Mouse (Mus musculus): Measurements from ENCODE around the gene Zfp219.

The Zfp219 gene

DNA sequence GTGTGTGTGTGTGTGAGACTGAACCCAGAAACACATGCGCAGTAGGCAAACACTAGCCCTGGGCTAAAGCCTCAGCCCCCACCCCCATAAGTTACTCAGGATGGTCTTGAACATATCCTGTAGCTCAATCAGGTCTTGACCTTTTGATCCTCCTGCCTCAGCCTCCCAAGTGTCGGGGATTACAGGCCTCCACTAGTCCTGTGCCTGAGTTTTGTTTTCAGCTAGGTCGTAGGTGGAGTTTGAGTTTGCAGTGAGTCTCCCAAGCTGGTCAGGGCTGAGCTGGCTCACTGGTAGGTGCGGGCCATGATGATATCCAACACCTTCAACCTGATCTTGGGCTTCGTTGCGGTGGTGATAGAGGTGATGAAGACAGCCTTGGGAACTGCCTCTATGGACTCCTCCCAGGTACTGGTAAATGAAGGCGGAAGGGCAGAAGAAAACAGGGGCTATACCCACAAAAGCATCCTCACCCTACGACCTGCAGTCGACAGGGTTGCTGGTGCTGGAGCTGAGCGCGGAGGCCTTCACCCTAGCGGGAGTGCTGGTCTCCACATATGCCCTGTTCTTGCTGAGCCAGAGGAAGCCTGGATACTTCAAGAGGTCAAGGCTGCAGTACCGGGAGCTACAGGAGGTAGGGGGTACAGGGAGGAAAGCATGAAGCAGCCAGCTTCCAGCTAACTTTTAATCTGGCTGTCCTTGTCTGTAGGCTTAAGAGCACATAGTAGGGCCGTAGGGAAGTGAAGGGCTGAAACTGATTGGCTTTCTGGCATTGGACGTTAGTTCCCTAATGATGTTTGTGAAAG lies 2.1 kb downstream of the Zfp219 start:
- DNase-seq: peak; percentile 66

- DNase-seq: peak; percentile 55
Observed at GRCm38 (mm10) chr14:52017662-52018061, 2.9 kb downstream of the Zfp219 start.

DNA sequence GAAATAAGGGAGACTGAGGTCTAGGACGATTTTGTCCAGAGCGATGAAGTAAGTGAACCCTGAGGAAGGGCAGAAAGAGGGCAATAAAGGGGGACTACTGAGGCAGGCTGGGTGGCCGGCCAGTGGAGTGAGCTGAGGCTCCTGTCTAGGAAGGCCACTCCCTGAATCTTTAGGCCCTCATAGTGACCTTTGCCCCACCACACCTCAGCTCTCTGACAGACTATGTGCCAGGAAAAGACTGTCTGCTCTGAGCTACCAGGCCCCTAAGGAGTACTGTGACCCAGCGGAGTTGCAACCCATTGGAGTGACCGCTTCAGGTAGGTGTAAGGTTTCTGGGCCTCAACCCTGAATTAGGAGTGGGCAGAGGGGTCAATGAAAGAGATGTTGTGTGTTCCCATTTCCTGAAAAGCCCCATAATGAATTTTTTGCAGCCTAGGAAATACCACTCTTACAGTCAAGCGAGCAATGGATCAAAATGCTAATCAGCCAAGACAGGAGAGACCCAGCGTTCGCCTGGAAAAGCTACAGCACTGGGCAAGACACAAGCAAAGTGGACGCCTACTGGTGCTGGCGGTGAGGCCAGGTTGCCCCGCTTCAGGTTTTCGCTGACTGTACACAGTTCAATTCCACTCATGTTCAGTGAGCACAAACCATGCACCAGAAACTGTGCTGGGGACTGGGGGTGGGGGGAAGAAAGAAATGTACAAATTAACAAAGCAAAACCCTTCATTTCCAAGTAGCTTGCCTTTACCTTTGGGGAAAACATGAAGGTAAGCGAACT lies 3.7 kb downstream of the Zfp219 start:
- peak; percentile 51 for DNase-seq

DNA sequence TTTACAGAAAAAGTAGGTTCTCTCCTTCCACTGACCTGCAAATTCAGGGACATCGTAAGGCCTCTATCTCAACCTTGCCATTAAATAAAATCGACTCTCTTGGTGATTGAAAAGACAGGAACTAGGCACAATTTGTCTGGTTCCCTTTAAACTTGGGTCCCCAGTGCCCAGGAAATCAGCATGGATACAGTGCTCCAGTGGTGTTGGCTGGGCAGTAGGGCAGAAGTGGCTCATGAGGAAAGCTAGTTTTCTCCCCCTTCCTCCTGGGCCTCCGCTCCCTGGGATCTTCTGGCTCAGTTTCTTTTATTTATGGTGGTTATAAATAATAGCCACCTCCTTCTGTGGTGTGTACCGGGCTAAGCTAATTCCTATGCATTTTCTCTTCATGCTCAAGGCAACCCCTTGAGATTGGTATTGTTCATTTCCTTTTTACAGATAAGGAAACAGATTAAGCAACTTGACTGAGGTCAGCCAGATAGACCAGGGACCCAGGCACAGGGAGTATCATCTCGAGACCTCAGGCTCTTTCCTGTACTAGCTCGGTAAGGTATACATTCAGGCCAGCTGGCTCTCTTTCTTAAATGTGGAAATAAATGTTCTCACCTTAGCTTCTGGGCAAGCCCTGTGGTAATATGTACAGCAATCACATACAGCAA lies 5.0 kb downstream of the Zfp219 start, which contains the start of gene Tmem253:
Gene Tmem253 (plus strand): TSS at position 214 of the 656 bp plus-strand sequence.
- peak; percentile 36 for DNase-seq

- DNase-seq: peak; percentile 73
Observed at GRCm38 (mm10) chr14:52014761-52015311, 5.7 kb downstream of the Zfp219 start.

DNA sequence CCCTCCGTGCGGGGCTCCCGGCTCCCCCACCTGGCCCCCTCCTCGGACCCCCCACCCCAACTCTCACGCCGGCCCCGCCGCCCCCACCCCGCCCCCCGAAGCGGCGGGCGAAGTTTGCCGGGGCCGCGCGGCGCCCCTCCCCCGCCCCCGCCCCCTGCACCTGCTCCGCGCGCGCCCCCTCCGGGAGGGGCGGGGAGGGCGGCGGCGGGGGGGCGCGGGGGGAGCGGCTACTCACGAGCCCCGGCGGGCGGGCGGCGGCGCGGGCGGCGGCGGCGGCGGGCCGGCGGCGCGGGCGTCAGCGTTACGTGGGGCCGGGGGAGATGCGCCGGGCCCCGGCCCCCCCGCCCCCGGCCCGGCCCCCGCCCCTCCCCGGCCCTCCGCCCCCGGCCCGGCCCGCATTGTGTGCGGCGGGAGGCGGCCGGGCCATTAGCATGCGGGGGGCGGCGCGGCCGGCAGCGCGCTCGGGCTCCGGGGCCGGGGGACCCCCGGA lies 6.2 kb downstream of the Zfp219 start:
- DNase-seq: no peak

- DNase-seq: peak; percentile 79
Observed at GRCm38 (mm10) chr14:52013771-52014219, 6.7 kb downstream of the Zfp219 start.

DNA sequence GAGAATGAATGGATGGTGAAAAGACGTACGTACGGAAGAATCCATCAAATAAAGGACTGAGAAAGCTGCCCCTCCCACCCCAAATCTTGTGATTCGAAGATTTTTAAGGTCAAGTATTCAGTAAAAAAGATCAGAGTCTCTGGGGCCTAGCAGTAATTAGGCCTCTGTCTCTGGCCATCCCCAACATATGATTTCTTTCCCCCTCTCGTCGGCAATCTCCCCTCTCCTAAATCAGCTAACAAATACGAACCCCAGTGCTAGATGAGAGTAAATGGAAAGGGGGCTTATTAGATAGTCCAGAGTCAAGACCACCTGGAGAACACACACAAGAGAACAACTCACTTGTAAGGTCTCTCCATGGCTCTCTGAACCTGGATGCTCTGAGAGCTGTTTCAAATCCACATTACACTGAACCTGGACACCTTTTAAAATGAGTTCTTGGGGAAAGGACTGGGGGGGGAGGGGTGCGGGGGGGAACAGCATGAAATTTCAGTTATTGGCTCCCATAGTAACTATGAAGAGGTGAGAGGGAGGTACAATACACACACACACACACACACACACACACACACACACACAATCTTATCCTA lies 7.4 kb downstream of the Zfp219 start:
- DNase-seq: peak; percentile 42

DNA sequence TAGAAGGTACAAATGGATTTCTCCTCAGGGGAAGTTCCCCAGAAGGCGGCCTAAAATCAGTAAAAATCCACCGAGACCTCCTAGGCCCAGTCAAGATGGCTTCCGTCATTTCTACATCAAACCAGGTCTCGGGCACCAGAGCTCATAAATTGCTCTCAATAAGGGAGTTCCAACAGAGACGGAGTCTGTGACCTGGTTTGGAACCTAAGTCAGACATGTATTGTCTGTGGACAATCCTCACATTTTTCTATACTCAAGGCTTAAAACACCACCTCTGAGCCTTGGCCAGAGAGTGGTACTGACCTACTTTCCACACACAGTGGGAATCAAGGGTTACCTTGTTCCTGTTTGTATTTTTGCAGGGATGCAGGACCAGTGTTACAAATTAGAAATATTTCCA lies 8.0 kb downstream of the Zfp219 start:
- DNase-seq: peak; percentile 61

- DNase-seq: peak; percentile 94
Observed at GRCm38 (mm10) chr14:52012085-52012484, 8.4 kb downstream of the Zfp219 start.

DNA sequence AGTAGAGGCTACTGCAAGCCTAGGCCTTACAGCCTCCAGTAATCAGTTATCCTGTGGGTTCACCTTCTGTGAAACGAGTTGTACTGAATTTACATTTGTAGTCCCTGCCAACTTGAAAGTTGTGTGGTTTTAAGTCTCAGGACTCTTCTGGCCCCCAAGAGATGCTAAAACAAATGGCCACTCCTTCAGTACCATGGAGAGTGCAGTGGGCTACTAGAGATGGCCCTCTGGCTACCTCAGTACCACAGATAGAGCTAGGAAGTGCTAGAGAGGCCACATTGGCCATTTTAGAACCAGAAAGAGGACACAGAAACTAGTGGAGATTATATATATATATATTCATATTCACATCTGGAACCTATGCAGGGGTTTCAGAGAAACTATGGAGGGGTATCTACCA lies 8.8 kb downstream of the Zfp219 start:
- peak; percentile 53 for DNase-seq

DNA sequence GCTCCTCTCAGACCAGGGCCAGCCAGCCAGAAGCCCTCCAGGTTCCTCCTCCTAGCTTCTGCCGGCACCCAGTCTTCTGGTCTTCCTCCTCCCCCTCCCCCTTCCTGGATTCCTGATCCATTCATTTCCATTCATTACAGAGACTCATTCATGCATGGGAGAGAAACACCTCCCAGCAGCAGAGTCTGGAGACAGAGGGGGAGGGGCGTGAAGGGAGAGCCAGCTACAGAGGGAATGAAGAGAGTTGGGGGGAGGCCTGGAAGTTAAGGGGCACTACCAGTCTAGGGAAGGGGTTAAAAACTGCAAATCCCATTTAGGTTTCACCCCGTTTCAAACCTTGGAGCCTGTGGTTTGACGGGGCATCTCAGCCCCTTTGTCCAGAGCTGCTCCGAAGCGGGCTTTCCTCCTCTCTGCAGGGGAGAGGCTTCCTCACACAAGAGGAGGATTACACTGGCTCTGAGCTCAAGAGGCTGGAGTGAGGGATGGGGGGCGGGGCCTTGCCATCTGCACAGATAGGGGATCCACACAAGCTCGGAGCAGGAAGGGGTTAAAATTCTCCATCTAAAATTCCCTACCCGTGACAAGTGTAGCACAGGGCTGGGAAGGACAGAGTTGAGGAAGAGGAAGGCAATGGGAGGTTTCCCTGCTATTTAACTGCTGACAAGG lies 10.0 kb downstream of the Zfp219 start:
- DNase-seq: peak; percentile 82

- peak; percentile 53 for DNase-seq
Observed at GRCm38 (mm10) chr14:52009841-52010240, 10.7 kb downstream of the Zfp219 start.

DNA sequence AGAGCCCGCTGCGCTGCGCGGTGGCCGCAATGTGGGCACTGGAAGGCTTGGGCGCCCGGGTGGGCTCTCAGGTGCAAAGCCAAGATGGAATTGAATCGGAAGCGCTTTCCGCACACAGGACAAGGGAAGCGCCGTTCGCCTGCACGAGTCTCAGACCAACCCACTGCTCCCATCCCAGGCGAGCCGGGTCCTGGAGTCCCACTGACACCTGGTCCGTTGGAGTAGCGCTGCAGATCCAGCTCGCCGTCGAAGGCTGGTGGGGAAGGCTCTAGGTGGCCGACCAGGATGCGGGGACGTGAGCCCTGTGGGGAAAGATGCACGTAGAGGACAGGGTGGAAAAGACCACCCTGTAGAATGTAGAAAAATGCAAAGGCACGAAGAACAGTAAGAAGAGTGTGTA lies 11.2 kb downstream of the Zfp219 start:
- no peak for DNase-seq

- DNase-seq: peak; percentile 95
Observed at GRCm38 (mm10) chr14:52008321-52009203, 12.0 kb downstream of the Zfp219 start.

DNA sequence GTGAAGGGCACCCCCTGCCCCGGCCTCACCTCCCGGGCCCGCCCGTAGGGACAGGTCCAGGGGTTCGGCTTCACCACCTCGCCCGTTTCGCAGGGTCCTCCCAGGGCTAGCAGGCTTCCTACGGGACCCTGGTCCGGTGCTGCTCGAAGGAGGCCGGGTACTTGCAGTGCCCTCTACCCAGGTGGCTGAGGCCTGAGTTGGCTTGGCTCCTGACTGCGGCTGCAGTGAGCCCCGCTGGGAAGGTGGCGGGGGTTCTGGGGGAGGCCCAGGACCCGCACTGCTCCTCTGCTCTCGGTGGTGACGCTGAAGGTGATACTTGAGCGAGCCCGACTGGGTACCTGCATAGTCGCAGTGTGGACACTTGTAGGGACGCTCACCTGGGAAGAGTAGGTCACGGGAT lies 13.8 kb downstream of the Zfp219 start:
- peak; percentile 51 for DNase-seq

DNA sequence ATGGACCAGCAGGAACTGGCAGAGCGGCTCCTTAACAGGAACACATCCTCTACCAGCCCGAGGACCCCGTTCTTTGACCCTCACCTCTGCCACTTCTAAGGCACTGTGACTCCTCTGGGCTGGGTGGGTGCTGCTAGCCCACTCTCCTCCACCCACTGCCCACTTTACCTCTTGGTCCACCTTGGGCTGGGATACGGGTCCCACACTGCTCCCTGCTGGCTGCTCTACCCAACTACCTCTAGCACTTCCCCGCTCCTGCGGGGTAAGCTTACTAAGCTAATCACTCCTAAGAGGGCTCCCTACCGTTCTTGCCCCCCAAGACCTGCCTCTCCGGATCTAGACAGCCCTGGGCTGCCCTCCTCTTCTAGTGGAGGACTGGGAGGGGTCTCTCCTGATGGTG lies 14.3 kb downstream of the Zfp219 start:
- DNase-seq: peak; percentile 56

- no peak for DNase-seq
Observed at GRCm38 (mm10) chr14:52005616-52006015, 14.9 kb downstream of the Zfp219 start.

GRCm38 (mm10) chr14:52005141-52005540 lies 15.4 kb downstream of the Zfp219 start:
- no peak for DNase-seq

DNA sequence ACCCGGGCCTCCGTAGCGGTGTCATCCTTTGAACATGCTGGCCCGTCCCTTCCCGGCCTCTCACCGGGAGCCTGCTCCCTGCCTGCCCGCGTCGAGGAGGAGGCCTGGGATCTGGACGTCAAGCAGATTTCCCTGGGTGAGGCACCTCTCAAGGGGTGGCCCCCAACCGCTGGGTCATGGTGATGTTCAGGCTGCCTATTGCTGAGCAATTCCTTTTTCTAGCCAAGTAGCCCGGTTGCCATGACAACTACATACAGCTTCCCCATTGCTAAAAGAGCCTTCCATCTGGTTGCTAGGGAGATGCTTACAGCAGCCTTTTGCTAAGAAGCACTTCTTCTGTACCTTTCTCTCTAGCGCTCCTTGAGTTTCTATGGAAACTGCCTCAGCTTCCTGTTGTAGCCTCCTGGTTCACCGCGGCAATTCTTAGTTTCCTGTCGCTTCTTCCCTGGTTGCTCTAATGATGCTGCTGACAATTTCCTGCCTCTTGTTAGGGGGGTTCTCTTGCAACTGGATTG lies 16.5 kb downstream of the Zfp219 start:
- DNase-seq: peak; percentile 75

DNA sequence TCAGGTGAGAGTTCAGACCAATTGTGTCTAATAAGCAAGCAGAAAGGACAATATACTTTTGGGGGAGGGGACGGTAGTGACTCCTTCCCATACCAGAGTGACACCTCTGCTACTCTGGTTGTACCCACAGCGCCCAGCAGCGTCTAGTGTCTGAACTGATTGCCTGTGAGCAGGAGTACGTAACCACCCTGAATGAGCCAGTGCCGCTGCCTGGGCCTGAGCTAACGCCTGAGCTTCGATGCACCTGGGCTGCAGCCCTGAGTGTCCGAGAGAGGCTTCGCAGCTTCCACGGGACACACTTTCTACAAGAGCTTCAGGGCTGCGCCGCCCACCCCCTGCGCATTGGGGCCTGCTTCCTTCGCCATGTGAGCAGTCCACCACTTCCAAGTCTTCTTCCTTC lies 23.1 kb downstream of the Zfp219 start:
- DNase-seq: no peak
